Mouse (Mus musculus): ENCODE data around the gene C130026I21Rik.
"Not testable (repeated sequence)": the region's sequence is repeated elsewhere in the genome, so short reads cannot be mapped to it uniquely, and the experiment has no call there.

The C130026I21Rik gene

DNA sequence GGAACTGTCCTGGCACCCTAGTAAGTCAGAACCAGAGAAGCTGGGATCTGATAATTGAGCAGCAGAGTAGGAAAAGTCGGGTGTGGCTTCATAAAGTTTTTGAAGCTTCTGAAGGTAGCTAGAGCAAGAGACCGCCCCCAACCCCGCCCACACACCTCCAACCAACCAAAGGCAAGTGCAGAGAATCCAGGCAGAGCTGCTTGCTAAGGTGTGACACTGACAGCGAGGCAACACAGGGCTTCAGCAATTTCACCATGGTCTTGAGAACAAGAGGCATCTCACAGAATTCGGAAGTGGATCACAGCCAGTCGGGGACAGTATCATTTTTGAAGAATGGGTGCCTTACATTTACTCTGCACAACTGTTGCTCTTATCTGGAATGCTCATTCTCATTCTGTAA lies at the start of gene C130026I21Rik:
C130026I21Rik (minus strand) TSS at position 101 of the 400 bp plus-strand sequence.
- in situ Hi-C loops (cut with MboI, MseI) = loop anchor here (5.0 kb wide), 1 partner anchor 158 kb away; no protein-coding TSS in a partner anchor

- in situ Hi-C loops (cut with MboI, MseI) = loop anchor here (5.0 kb wide), 1 partner anchor 45 kb away; no protein-coding TSS in a partner anchor
Measured at GRCm38 (mm10) chr1:85287063-85287462, 16.7 kb upstream of the C130026I21Rik start.

DNA sequence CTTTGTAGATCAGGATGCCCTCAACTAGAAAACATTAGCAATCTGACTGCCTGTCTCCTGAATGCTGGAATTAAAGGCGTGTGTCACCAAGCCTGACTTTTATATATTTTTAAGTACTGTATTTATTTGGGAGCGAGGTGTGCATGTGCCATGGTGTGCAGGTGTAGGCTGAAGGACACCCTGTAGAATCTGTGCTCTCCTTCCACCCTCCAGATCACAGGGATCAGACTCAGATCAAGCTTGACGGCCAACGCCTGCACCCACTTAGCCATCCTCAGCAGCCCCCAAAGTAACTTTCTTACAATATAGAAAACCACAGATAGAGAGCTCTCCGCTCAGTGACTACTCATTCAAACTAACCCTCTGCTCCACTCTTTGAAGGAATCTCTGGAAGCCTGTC lies 6.1 kb upstream of the C130026I21Rik start:
- in situ Hi-C loops (cut with MboI, MseI) = not testable (repeated sequence)

GRCm38 (mm10) chr1:85258634-85259033 lies 11.7 kb downstream of the C130026I21Rik start:
- in situ Hi-C loops (cut with MboI, MseI) = not testable (repeated sequence)

- in situ Hi-C loops (cut with MboI, MseI) = not testable (repeated sequence)
Measured at GRCm38 (mm10) chr1:85255217-85255616, 15.1 kb downstream of the C130026I21Rik start.

DNA sequence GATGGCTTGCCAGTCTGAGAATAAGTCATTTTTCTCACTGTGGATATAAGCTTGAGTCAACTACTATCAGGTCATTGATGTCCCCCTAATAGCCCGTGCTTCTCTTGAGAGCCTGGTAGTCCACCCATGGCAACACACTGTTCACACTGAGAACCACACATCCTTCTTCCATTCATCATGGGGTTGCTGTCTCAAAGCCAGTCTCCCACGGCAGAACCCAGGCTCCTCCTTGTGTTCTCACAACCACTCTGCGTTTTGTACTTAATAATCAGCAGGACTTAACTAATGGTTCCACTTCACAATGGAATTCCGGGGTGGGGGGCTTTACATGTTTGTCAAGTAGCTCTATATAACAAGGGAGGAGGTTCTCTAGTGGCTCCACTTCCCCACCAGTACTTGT lies 19.2 kb downstream of the C130026I21Rik start:
- in situ Hi-C loops (cut with MboI, MseI) = not testable (repeated sequence)

DNA sequence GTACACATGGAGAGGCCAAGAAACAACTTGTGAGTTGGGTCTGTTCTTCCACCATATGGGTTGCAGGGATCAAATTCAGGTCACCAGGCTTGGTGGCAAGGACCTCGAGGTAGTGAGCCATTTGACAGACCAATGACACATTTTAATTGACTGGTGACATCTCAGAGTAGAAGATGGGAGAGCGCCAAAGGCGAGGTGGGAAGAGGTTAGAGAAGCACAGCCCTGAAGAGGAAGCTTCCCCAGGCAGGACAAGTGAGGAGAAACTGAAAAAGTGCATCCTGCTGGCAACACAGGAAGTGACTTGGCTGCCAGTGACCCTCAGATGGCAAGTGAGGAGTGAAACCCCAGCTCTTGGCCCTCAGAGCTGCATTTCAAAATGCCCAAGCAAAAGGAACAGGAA lies 21.4 kb downstream of the C130026I21Rik start:
- in situ Hi-C loops (cut with MboI, MseI) = loop anchor here (10.0 kb wide), 2 partner anchors 206 to 336 kb away; no protein-coding TSS in a partner anchor

GRCm38 (mm10) chr1:85246776-85247460 lies 23.4 kb downstream of the C130026I21Rik start:
- in situ Hi-C loops (cut with MboI, MseI) = loop anchor here (10.0 kb wide), 2 partner anchors 208 to 338 kb away; no protein-coding TSS in a partner anchor

DNA sequence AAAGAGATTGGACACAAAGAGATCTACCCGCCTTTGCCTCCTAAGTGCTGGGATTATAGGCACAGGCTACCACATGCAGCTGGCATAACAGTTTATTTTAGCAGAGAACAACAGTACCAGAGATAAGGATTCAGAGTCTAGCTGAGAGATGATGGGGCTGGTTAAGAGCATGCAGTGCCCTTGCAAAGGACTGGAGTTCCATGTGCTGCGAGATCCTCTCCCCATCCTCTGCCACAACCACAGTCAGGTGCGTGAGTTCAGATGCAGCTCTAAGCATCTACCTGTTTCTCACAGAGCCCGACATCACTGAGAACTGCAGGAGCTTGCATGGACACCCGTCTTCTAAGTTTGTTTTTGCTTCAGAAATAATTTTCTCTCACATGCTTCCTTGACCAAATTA lies 24.1 kb downstream of the C130026I21Rik start:
- in situ Hi-C loops (cut with MboI, MseI) = loop anchor here (10.0 kb wide), 2 partner anchors 209 to 339 kb away; no protein-coding TSS in a partner anchor

DNA sequence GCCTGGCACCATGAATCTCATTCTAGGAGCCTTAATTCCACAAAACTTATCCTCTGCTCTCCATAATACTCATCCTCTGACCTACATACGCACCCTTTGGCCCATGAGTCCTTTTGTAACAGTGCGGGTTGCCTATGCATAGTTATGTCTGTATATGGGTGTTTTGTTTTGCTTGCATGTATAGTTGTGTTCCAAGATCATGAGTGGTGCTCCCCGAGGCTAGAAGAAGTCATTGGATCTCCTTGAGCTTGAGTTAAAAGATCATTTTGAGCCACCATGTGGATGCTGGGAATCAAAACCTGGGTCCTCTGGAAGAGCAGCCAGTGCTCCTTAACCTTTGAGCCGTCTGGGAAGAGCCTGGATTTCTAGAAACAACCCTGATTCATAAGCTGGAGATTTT lies 25.4 kb downstream of the C130026I21Rik start:
- in situ Hi-C loops (cut with MboI, MseI) = loop anchor here (5.0 to 10.0 kb wide), 3 partner anchors 42 to 340 kb away; no protein-coding TSS in a partner anchor

DNA sequence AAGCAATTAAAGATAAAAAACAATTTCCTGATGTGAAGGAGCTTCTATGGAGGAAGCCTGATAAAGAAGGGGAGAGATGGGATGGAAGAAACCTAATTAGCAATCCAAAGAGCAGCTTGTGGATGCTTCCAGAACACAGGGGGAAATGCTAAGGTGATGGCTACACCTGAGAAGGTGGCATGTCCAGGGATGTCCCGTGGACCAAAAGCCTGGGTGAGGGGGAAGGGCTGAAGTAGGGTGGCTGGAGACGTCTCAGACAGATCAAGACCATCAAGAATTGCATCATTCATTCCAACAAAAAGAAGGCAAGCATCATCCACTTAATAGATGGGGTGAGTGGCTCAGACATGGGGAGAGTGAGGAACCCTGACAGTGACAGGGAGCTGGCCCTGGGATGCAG lies 27.3 kb downstream of the C130026I21Rik start:
- in situ Hi-C loops (cut with MboI, MseI) = loop anchor here (5.0 to 10.0 kb wide), 3 partner anchors 44 to 342 kb away; no protein-coding TSS in a partner anchor

DNA sequence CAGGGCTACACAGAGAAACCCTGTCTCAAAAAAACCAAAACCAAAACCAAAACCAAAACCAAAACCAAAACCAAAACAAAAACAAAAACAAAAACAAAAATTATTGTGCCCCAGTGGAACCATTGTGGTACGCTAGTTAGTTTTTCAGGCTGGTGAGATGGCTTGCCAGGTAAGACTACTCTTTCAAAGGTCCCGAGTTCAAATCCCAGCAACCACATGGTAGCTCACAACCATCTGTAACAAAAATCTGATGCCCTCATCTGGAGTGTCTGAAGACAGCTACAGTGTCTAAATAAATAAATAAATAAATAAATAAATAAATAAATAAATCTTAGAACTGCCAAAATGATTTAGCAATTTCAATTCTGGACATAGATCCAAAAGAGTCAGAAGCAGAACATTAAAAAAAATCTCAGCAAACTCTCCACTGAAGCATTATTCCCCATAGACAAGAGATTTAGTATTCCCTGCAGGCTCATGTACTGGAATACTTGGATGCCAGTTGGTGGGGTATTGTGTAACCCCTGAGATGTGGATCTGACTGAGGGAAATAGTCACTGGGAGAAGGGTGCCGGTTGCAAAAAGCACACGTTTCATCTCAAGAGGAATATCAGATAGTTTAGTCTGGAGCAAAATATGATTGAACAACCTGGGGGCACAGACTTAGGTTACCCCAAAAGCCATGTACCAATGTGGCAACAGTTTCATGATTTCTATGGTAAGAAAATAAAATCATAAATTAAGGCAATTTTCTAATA lies 31.2 kb downstream of the C130026I21Rik start:
- in situ Hi-C loops (cut with MboI, MseI) = loop anchor here (5.0 kb wide), 1 partner anchor 237 kb away; no protein-coding TSS in a partner anchor

- in situ Hi-C loops (cut with MboI, MseI) = loop anchor here (5.0 to 10.0 kb wide), 2 partner anchors 249 to 338 kb away; no protein-coding TSS in a partner anchor
Measured at GRCm38 (mm10) chr1:85206531-85206930, 63.8 kb downstream of the C130026I21Rik start.

DNA sequence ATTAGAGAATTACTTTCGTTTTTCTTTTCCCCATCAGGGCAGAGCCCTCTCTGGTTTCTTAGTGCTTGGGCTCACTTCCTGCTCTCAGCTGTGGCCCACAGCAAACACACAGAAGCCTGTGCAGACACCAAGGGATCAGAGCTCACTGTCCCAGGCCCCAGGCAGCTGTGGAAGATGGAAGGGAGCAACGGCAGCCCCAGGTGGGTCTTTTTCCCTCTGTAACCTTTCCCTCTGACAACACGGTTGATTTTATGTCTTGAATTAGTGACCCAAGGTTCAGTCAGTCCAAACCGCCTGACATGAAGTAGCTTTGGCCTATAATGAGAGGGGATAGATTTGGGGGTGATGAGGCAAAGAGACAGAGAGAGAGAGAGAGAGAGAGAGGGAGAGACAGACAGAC lies 70.8 kb downstream of the C130026I21Rik start:
- in situ Hi-C loops (cut with MboI, MseI) = not testable (repeated sequence)

GRCm38 (mm10) chr1:85198647-85199350 lies 71.6 kb downstream of the C130026I21Rik start:
- in situ Hi-C loops (cut with MboI, MseI) = not testable (repeated sequence)

DNA sequence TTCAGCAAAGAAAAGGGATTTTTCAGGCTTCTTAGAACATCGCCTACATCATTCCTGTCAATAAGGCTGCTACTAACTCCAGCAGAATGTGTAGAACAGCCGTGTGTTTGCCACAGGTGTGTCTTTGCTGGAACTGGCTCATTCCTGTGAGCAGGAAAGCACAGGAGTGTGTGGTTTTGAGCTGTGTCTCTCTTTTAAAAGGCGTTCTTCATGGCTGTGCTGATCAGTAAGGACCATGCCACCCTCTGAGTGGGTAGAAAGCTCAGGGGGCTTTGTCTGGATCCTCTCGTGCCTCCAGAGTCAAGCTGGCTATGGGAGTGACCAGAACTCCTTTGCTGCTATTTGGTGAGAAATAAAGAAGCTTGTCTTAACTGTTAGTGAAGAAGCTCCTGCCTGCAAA lies 73.6 kb downstream of the C130026I21Rik start:
- in situ Hi-C loops (cut with MboI, MseI) = not testable (repeated sequence)

GRCm38 (mm10) chr1:85193761-85194160 lies 76.6 kb downstream of the C130026I21Rik start:
- in situ Hi-C loops (cut with MboI, MseI) = loop anchor here (5.0 kb wide), 1 partner anchor 449 kb away; no protein-coding TSS in a partner anchor

DNA sequence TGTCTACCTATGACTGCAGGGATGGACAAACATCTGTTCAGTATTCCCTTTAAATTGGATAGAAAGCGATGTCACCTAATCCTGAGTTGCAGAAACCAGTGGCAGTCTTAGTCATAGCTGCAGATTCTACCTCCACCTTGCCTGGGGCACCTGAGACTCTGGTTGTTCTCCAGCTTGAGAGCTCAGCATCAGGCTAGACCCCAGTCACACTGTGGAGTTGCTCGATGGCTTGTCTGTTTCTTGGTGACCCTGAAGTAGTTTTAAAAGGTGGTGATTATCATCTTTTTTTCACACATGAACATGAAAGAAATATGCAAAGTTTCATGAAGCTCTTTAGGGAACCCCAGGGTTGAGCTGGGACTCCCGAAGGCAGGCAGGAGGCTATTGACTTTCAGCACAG lies 88.4 kb downstream of the C130026I21Rik start:
- in situ Hi-C loops (cut with MboI, MseI) = loop anchor here (5.0 kb wide), 1 partner anchor 320 kb away; no protein-coding TSS in a partner anchor

GRCm38 (mm10) chr1:85178971-85179370 lies 91.4 kb downstream of the C130026I21Rik start:
- in situ Hi-C loops (cut with MboI, MseI) = not testable (repeated sequence)

- in situ Hi-C loops (cut with MboI, MseI) = loop anchor here (5.0 kb wide), 1 partner anchor 324 kb away; no protein-coding TSS in a partner anchor
Measured at GRCm38 (mm10) chr1:85162841-85163240, 107.5 kb downstream of the C130026I21Rik start.

GRCm38 (mm10) chr1:85155151-85155550 lies 115.2 kb downstream of the C130026I21Rik start:
- in situ Hi-C loops (cut with MboI, MseI) = not testable (repeated sequence)

All from regulatory T cell (primary cell).